Mouse (Mus musculus) heart, postnatal 0 days (tissue): Measurements from ENCODE around the gene Lrp2. TPM values are rescaled to one million over a fixed set of nuclear protein-coding genes. Genes with fewer than 3 reads are reported as not detected.

Experiments
- ATAC-seq: fragments of 200-750 bp; cut with Nextera tagmentation; 2 replicates; pipeline ENCODE4 v1.8.0; 2017; ENCODE audit warnings: low read depth, moderate number of reproducible peaks, moderate library complexity; ENCODE audit not compliant: insufficient read depth
- DNase-seq: peaks from one replicate; pipeline ENCODE4 v3.0.0-alpha.2; 2016; ENCODE audit warnings: low spot score
- H3K27ac ChIP-seq: fragments of 300-500 bp; sonication (generic); 2 replicates; pipeline ENCODE4 v1.5.1; 2014; ENCODE audit warnings: low read depth, mild to moderate bottlenecking
- H3K27me3 ChIP-seq: fragments of 300-500 bp; sonication (generic); 2 replicates; pipeline ENCODE4 v1.6.1; 2014; ENCODE audit warnings: low read length, mixed read lengths; ENCODE audit not compliant: control insufficient read depth, insufficient read depth
- H3K36me3 ChIP-seq: fragments of 300-500 bp; sonication (generic); replicated peaks from 2 replicates; pipeline ENCODE4 v1.6.1; 2014; ENCODE audit warnings: low read length, mixed read lengths; ENCODE audit not compliant: control insufficient read depth, insufficient read depth
- H3K4me1 ChIP-seq: fragments of 300-500 bp; sonication (generic); 2 replicates; pipeline ENCODE4 v1.6.1; 2014; ENCODE audit warnings: antibody characterized with exemption; ENCODE audit not compliant: control insufficient read depth, insufficient read depth
- H3K4me2 ChIP-seq: fragments of 300-500 bp; sonication (generic); 2 replicates; pipeline ENCODE4 v1.6.1; 2014; ENCODE audit warnings: low read depth, mild to moderate bottlenecking, low read length, moderate library complexity
- H3K4me3 ChIP-seq: fragments of 300-500 bp; sonication (generic); 2 replicates; pipeline ENCODE4 v1.5.1; 2014; ENCODE audit warnings: low read depth, low read length
- H3K9ac ChIP-seq: fragments of 300-500 bp; sonication (generic); replicated peaks from 2 replicates; pipeline ENCODE4 v1.6.1; 2014; ENCODE audit warnings: low read depth, low read length, mixed read lengths
- H3K9me3 ChIP-seq: fragments of 300-500 bp; sonication (generic); replicated peaks from 2 replicates; pipeline ENCODE4 v1.6.1; 2016; ENCODE audit warnings: low read length; ENCODE audit not compliant: control insufficient read depth
- CTCF ChIP-seq: IDR thresholded peaks from 2 replicates; pipeline ENCODE4 v1.5.1; 2016; ENCODE audit warnings: antibody characterized with exemption, control low read depth, low read depth
- EP300 ChIP-seq: IDR thresholded peaks from 2 replicates; pipeline ENCODE4 v1.6.1; 2016; ENCODE audit warnings: antibody characterized with exemption, low read depth
- WGBS: fragments of 180-500 bp; shearing (Covaris S2); extraction: QIAGEN DNeasy Blood & Tissue Kit; methylation state at CpG from one replicate; pipeline ENCODE4 v1.1.7; 2014; 5-methylcytosine and 5-hydroxymethylcytosine counted together
- polyA plus RNA-seq: library from polyadenylated mRNA; unstranded; fragments of >200 nt; fragmentation: Nextera tagmentation; extraction: Ambion mirVana; gene quantifications from 2 replicates; pipeline ENCODE4 v1.2.1, GENCODE M21; 2015
- total RNA-seq: library from RNA; depleted of rRNA; stranded (reverse); fragments of >200 nt; gene quantifications from 2 replicates; pipeline ENCODE4 v1.2.3, GENCODE M21; 2014; ENCODE audit warnings: low replicate concordance

The Lrp2 gene
- total and polyA plus RNA-seq, 2 experiments from 2014 or later: 0.23 to 3.2 TPM

- H3K36me3 ChIP-seq: no peaks in the 10 kb centered on the region
- no peak overlapping the region for H3K4me3 ChIP-seq
- no peak overlapping the region for H3K27ac ChIP-seq
- 61% methylated on average over 15 of the region's 15 CpGs for WGBS
- H3K4me1 ChIP-seq: no peaks in the 10 kb centered on the region
- DNase-seq (no peak), ATAC-seq (no peak)
- TF ChIP-seq CTCF (no peak), EP300 (no peak)
- no peak overlapping the region for H3K4me2 ChIP-seq
- no peak overlapping the region for H3K9ac ChIP-seq
- H3K27me3 ChIP-seq: no peaks in the 10 kb centered on the region
- no peaks in the 10 kb centered on the region for H3K9me3 ChIP-seq
Measured at GRCm38 (mm10) chr2:69559380-69559779, 26.5 kb downstream of the Lrp2 start.

DNA sequence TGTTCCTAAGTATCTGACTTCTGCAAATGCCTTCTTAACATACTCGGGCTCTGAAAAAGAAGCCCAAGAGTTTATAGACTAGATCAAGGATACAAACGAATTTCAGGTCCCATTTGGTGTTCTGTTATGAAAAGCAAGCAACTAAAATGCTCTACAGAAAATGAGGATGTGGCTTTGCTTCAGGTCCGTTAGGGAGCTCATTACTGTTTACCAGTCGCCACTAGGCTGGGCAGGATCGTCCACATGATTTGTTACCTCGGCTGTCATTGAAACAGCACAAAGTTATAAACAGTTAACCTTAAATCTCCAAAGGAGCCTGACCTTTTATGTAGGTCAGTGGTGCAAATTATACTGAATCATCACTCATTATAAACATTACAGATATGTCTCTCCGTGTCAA is 29.2 kb downstream of the Lrp2 start:
- H3K27me3 ChIP-seq: no peaks in the 10 kb centered on the region
- no peak for DNase-seq

GRCm38 (mm10) chr2:69551639-69552038 is 34.2 kb downstream of the Lrp2 start:
- H3K27ac ChIP-seq: no peak overlapping the region
- WGBS: 56% methylated on average over 5 of the region's 5 CpGs
- no peak overlapping the region for H3K4me3 ChIP-seq
- TF ChIP-seq EP300 (no peak), CTCF (no peak)
- H3K4me2 ChIP-seq: no peak overlapping the region
- no peak overlapping the region for H3K9ac ChIP-seq
- H3K9me3 ChIP-seq: no peaks in the 10 kb centered on the region
- H3K36me3 ChIP-seq: no peaks in the 10 kb centered on the region
- no peaks in the 10 kb centered on the region for H3K27me3 ChIP-seq
- no peak for ATAC-seq
- no peaks in the 10 kb centered on the region for H3K4me1 ChIP-seq
- no peak for DNase-seq

More for the DNA sequence above, 29.2 kb downstream of the Lrp2 start:
- TF ChIP-seq EP300: no peak
- TF ChIP-seq CTCF: no peak
- Histone ChIP-seq H3K4me3 (no peak overlapping the region), H3K36me3 (no peaks in the 10 kb centered on the region), H3K27ac (no peak overlapping the region), H3K4me1 (no peaks in the 10 kb centered on the region), H3K9me3 (no peaks in the 10 kb centered on the region), H3K4me2 (no peak overlapping the region), H3K9ac (no peak overlapping the region)
- WGBS: 65% methylated on average over 7 of the region's 7 CpGs
- ATAC-seq: no peak

DNA sequence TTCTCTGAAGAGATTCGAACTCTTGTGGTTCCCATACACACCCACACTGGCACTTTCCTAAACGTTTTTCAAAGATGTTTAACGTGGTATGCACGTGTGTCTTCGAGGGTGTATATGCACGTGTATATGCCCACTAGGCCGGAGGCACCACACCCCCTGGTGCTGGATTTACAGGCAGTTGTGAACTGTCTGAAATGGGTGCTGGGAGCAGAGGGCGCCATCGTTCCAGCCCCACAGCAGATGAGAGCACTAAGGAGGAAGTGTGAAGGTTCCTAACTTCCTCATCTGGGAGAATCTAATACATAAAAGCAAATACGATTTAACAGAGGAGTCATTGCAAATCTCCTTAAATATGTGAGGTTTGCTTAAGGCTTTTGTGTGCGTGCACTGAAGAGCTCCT is 39.0 kb downstream of the Lrp2 start:
- Histone ChIP-seq H3K4me1 (no peaks in the 10 kb centered on the region), H3K27ac (no peak overlapping the region), H3K4me2 (no peak overlapping the region), H3K36me3 (no peaks in the 10 kb centered on the region), H3K9me3 (no peaks in the 10 kb centered on the region), H3K9ac (no peak overlapping the region), H3K4me3 (no peak overlapping the region), H3K27me3 (no peaks in the 10 kb centered on the region)
- TF ChIP-seq CTCF: no peak
- ATAC-seq (no peak), DNase-seq (no peak)
- WGBS: 69% methylated on average over 11 of the region's 11 CpGs

DNA sequence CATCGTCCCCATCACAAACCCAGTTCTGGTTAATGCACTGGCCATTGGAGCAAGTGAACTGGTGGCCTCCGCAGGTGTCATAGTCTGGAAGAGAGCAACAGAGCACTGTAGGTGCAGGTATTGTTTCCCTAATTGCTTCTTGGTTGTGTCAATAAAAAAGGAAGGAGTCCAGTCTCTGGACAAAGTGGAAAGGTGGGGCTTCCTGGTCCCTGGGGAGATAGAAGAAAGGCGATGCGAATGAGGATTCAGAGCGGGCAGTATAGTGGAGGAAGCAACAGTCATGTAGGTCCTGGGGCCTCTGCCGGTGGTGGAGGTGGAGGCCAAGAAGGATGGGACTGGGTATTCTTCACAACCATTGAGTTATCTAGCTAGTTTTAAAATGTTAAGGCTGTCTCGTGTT is 49.8 kb downstream of the Lrp2 start:
- no peak overlapping the region for H3K27ac ChIP-seq
- no peak overlapping the region for H3K4me2 ChIP-seq
- no peaks in the 10 kb centered on the region for H3K9me3 ChIP-seq
- H3K4me1 ChIP-seq: peaks cover under 1% of the 10 kb centered on the region; the same call in 1 of the 2 replicates
- no peak for DNase-seq
- no peaks in the 10 kb centered on the region for H3K27me3 ChIP-seq
- no peaks in the 10 kb centered on the region for H3K36me3 ChIP-seq
- 72% methylated on average over 7 of the region's 7 CpGs for WGBS
- ATAC-seq: no peak
- no peak for TF ChIP-seq EP300
- no peak for TF ChIP-seq CTCF
- H3K9ac ChIP-seq: no peak overlapping the region
- no peak overlapping the region for H3K4me3 ChIP-seq

- H3K4me2 ChIP-seq: no peak overlapping the region
- 48% methylated on average over 3 of the region's 3 CpGs for WGBS
- ATAC-seq (no peak), DNase-seq (no peak)
- H3K9ac ChIP-seq: no peak overlapping the region
- H3K36me3 ChIP-seq: no peaks in the 10 kb centered on the region
- peaks cover 6% of the 10 kb centered on the region; the same call in 1 of the 2 replicates for H3K4me1 ChIP-seq
- H3K4me3 ChIP-seq: no peak overlapping the region
- TF ChIP-seq EP300: no peak
- no peak for TF ChIP-seq CTCF
- no peaks in the 10 kb centered on the region for H3K27me3 ChIP-seq
- H3K9me3 ChIP-seq: no peaks in the 10 kb centered on the region
- H3K27ac ChIP-seq: no peak overlapping the region
Measured at GRCm38 (mm10) chr2:69531528-69532055, 54.3 kb downstream of the Lrp2 start.
